Mouse (Mus musculus) bone marrow macrophage, adult 2 months (primary cell): ENCODE measurements around the gene Sik3.

Source experiments
- CTCF ChIP-seq: IDR thresholded peaks from 2 replicates; pipeline ENCODE4 v1.5.1; 2012; ENCODE audit warnings: low read depth, mild to moderate bottlenecking, low read length, moderate library complexity
- POLR2A ChIP-seq: IDR thresholded peaks from 2 replicates; pipeline ENCODE4 v1.6.1; 2012; ENCODE audit warnings: mild to moderate bottlenecking, low read depth, low read length, borderline replicate concordance

DNA sequence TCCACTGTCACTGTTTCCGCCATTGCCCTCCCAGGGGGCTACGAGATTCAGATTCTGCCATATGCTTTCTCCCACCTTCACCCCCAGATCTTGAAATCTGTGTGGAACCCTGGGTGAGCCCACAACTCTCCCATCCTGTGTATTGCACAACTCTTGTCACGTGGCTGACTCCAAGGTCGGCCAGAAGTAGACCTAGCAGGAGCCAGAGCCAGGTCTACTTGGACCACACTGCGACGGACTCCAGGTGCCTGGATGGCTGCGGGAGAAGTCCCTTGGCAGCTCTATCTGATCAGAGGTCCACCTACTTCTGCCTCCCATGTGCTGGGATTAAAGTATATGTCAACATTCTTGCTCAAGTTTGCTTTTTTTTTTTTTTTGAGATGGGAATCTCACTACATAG lies 248.5 kb downstream of the Sik3 start:
- TF ChIP-seq CTCF (no peak), POLR2A (no peak)
